Mouse (Mus musculus) liver, embryonic 13.5 days (tissue): ENCODE data around the gene Slc17a4. TPM values are rescaled to one million over a fixed set of nuclear protein-coding genes. Genes with fewer than 3 reads are reported as not detected.

Experiments
- ATAC-seq: fragments of 200-750 bp; cut with Nextera tagmentation; 2 replicates; pipeline ENCODE4 v1.8.0; 2017; ENCODE audit warnings: low read depth, mild to moderate bottlenecking, moderate number of reproducible peaks, moderate library complexity
- DNase-seq: peaks from one replicate; pipeline ENCODE4 v3.0.0; 2022
- H3K27ac ChIP-seq: fragments of 300-500 bp; sonication (generic); 2 replicates; pipeline ENCODE4 v1.5.1; 2015; ENCODE audit warnings: moderate library complexity, mild to moderate bottlenecking, inconsistent platforms
- H3K27me3 ChIP-seq: fragments of 300-500 bp; sonication (generic); 2 replicates; pipeline ENCODE4 v1.6.1; 2015; ENCODE audit warnings: mild to moderate bottlenecking, inconsistent platforms
- H3K36me3 ChIP-seq: fragments of 300-500 bp; sonication (generic); 2 replicates; pipeline ENCODE4 v1.6.1; 2015; ENCODE audit warnings: mild to moderate bottlenecking, inconsistent platforms
- H3K4me1 ChIP-seq: fragments of 300-500 bp; sonication (generic); replicated peaks from 2 replicates; pipeline ENCODE4 v1.6.1; 2015; ENCODE audit warnings: inconsistent platforms
- H3K4me2 ChIP-seq: fragments of 300-500 bp; sonication (generic); 2 replicates; pipeline ENCODE4 v1.6.1; 2015; ENCODE audit warnings: inconsistent platforms, mild to moderate bottlenecking, moderate library complexity
- H3K4me3 ChIP-seq: fragments of 300-500 bp; sonication (generic); replicated peaks from 2 replicates; pipeline ENCODE4 v1.5.1; 2015; ENCODE audit warnings: mild to moderate bottlenecking, inconsistent platforms
- H3K9ac ChIP-seq: fragments of 300-500 bp; sonication (generic); 2 replicates; pipeline ENCODE4 v1.6.1; 2015; ENCODE audit warnings: mild to moderate bottlenecking, inconsistent platforms
- H3K9me3 ChIP-seq: fragments of 300-500 bp; sonication (generic); replicated peaks from 2 replicates; pipeline ENCODE4 v1.6.1; 2016; ENCODE audit warnings: inconsistent platforms
- WGBS: fragments of 180-500 bp; shearing (Covaris S2); methylation state at CpG from one replicate; pipeline ENCODE4 v1.1.7; 2015; ENCODE audit not compliant: insufficient replicate concordance; 5-methylcytosine and 5-hydroxymethylcytosine counted together
- microRNA-seq: library from miRNA; unstranded; fragments of <30 nt; microRNA quantifications from one replicate; pipeline ENCODE4, GENCODE M21; 2016
- polyA plus RNA-seq: library from polyadenylated mRNA; unstranded; fragments of >200 nt; fragmentation: Nextera tagmentation; extraction: Ambion mirVana; gene quantifications from 2 replicates; pipeline ENCODE4 v1.2.1, GENCODE M21; 2015

Slc17a4 gene
- polyA plus RNA-seq, 1 experiment from 2014 or later: 0.06 TPM

GRCm38 (mm10) chr13:23864711-23865110, 50.1 kb downstream of the Slc17a4 start:
- DNase-seq (no peak), ATAC-seq (no peak)
- Histone ChIP-seq H3K36me3 (no peaks in the 10 kb centered on the region), H3K4me1 (peaks cover 17% of the 10 kb centered on the region; the same call in 1 of the 2 replicates), H3K4me3 (no peak overlapping the region), H3K4me2 (no peak overlapping the region), H3K9me3 (no peaks in the 10 kb centered on the region), H3K27ac (no peak overlapping the region), H3K9ac (no peak overlapping the region), H3K27me3 (no peaks in the 10 kb centered on the region)
- 58% methylated on average over 9 of the region's 9 CpGs for WGBS

GRCm38 (mm10) chr13:23861815-23862214, 53.0 kb downstream of the Slc17a4 start:
- H3K27ac ChIP-seq: no peak overlapping the region
- no peaks in the 10 kb centered on the region for H3K27me3 ChIP-seq
- peaks cover 12% of the 10 kb centered on the region; the same call in 1 of the 2 replicates for H3K4me1 ChIP-seq
- DNase-seq: no peak
- no peak overlapping the region for H3K4me2 ChIP-seq
- H3K36me3 ChIP-seq: no peaks in the 10 kb centered on the region
- H3K9me3 ChIP-seq: no peaks in the 10 kb centered on the region
- H3K9ac ChIP-seq: no peak overlapping the region
- no peak for ATAC-seq
- H3K4me3 ChIP-seq: no peak overlapping the region

- Histone ChIP-seq H3K27me3 (no peaks in the 10 kb centered on the region), H3K36me3 (no peaks in the 10 kb centered on the region), H3K9ac (no peak overlapping the region), H3K4me1 (no peaks in the 10 kb centered on the region), H3K9me3 (no peaks in the 10 kb centered on the region), H3K4me2 (no peak overlapping the region), H3K27ac (no peak overlapping the region), H3K4me3 (no peak overlapping the region)
- WGBS: 40% methylated on average over 3 of the region's 3 CpGs
- ATAC-seq: no peak
- DNase-seq: no peak
These were observed 58.4 kb downstream of the Slc17a4 start for GRCm38 (mm10) chr13:23856401-23856800.

GRCm38 (mm10) chr13:23849299-23849698, 65.5 kb downstream of the Slc17a4 start:
- no peak overlapping the region for H3K27ac ChIP-seq
- no peak overlapping the region for H3K4me2 ChIP-seq
- WGBS: 56% methylated on average over 2 of the region's 2 CpGs
- no peak overlapping the region for H3K4me3 ChIP-seq
- DNase-seq: no peak
- H3K4me1 ChIP-seq: no peaks in the 10 kb centered on the region
- no peak for ATAC-seq
- no peak overlapping the region for H3K9ac ChIP-seq
- no peaks in the 10 kb centered on the region for H3K9me3 ChIP-seq
- H3K36me3 ChIP-seq: no peaks in the 10 kb centered on the region
- H3K27me3 ChIP-seq: no peaks in the 10 kb centered on the region

Small RNA genes lying within 50 kb of the gene (microRNA-seq; reads per million reads assigned to microRNA genes)
- not detected for gene Gm44344

Other genes with a start within 250 kb of the Slc17a4 start
- 0.89 and 1.0 TPM in 2 replicates for gene Hist1h2ac, start 231.1 kb downstream of the Slc17a4 start, polyA plus RNA-seq
- gene Hist1h2bc, start 230.8 kb downstream of the Slc17a4 start, polyA plus RNA-seq: 81.2 and 88.9 TPM in 2 replicates
- not detected in 2 replicates for gene Hist1h1t, start 219.2 kb downstream of the Slc17a4 start, polyA plus RNA-seq
- 5.4 and 8.6 TPM in 2 replicates for gene Hist1h4c, start 216.6 kb downstream of the Slc17a4 start, polyA plus RNA-seq
- 6.6 and 8.8 TPM in 2 replicates for gene Hfe, start 204.2 kb downstream of the Slc17a4 start, polyA plus RNA-seq
- gene Hist1h1c, start 176.2 kb downstream of the Slc17a4 start, polyA plus RNA-seq: 60.3 and 72.2 TPM in 2 replicates
- gene Hist1h3c, start 169.4 kb downstream of the Slc17a4 start, polyA plus RNA-seq: 5.2 and 5.9 TPM in 2 replicates
- 3.9 and 5.6 TPM in 2 replicates for gene Hist1h2bb, start 168.3 kb downstream of the Slc17a4 start, polyA plus RNA-seq
- 54.0 and 76.2 TPM in 2 replicates for gene Hist1h2ab, start 163.9 kb downstream of the Slc17a4 start, polyA plus RNA-seq
- 10.4 and 29.5 TPM in 2 replicates for gene Hist1h3b, start 162.7 kb downstream of the Slc17a4 start, polyA plus RNA-seq
- gene Hist1h4b, start 158.0 kb downstream of the Slc17a4 start, polyA plus RNA-seq: 3.7 and 5.5 TPM in 2 replicates
- gene Hist1h4a, start 153.8 kb downstream of the Slc17a4 start, polyA plus RNA-seq: 0.86 TPM in 1 of 2 replicates, not detected in the other
- gene Hist1h3a, start 152.6 kb downstream of the Slc17a4 start, polyA plus RNA-seq: 3.2 and 8.3 TPM in 2 replicates
- gene Hist1h1a, start 151.3 kb downstream of the Slc17a4 start, polyA plus RNA-seq: 4.3 and 8.1 TPM in 2 replicates
- gene Trim38, start 145.1 kb downstream of the Slc17a4 start, polyA plus RNA-seq: 0.14 TPM in 1 of 2 replicates, not detected in the other
- gene Slc17a2, start 108.0 kb downstream of the Slc17a4 start, polyA plus RNA-seq: 0.52 and 0.57 TPM in 2 replicates
- gene Slc17a3, start 75.6 kb downstream of the Slc17a4 start, polyA plus RNA-seq: 2.3 and 3.1 TPM in 2 replicates
- gene Slc17a1, start 47.3 kb downstream of the Slc17a4 start, polyA plus RNA-seq: 0.05 TPM in 1 of 2 replicates, not detected in the other
- gene Hist1h2ba, start 19.1 kb upstream of the Slc17a4 start, polyA plus RNA-seq: not detected in 2 replicates
- not detected in 2 replicates for gene Hist1h2aa, start 19.5 kb upstream of the Slc17a4 start, polyA plus RNA-seq
- not detected in 2 replicates for gene Scgn, start 76.2 kb upstream of the Slc17a4 start, polyA plus RNA-seq